Mouse (Mus musculus) olfactory bulb, adult 2 months (tissue): Measurements from ENCODE around the gene Gm12184.

Experiments
- CTCF ChIP-seq: fragments of 200-500 bp; IDR thresholded peaks from 2 replicates; pipeline ENCODE4 v1.5.1; 2012; ENCODE audit warnings: low read depth, mild to moderate bottlenecking, low read length, moderate library complexity; ENCODE audit not compliant: insufficient read depth
- POLR2A ChIP-seq: fragments of 200-500 bp; IDR thresholded peaks from 2 replicates; pipeline ENCODE4 v1.6.1; 2012; ENCODE audit warnings: mild to moderate bottlenecking, low read depth, low read length, moderate library complexity; ENCODE audit not compliant: insufficient read depth

GRCm38 (mm10) chr11:48836990-48837309 is 10.5 kb upstream of the Gm12184 start:
- no peak for TF ChIP-seq CTCF
- no peak for TF ChIP-seq POLR2A
